Mouse (Mus musculus) liver, adult 2 months (tissue): ENCODE data around the gene Map1b. TPM values are rescaled to one million over a fixed set of nuclear protein-coding genes. Genes with fewer than 3 reads are reported as not detected.
A peak's percentile ranks its signal among the peaks of the same experiment; 100 is the strongest.

Experiments
- DNase-seq: peaks from one replicate; pipeline ENCODE4 v3.0.0-alpha.2; 2011; ENCODE audit warnings: low read depth, low spot score; ENCODE audit errors: extremely low read depth
- H3K27ac ChIP-seq: fragments of 200-500 bp; replicated peaks from 2 replicates; pipeline ENCODE4 v1.5.1; 2012; ENCODE audit warnings: low read depth, mild to moderate bottlenecking, control low read depth, inconsistent platforms, low read length; ENCODE audit not compliant: insufficient read depth
- H3K27me3 ChIP-seq: fragments of 200-500 bp; 2 replicates; pipeline ENCODE4 v1.6.1; 2012; ENCODE audit warnings: mild to moderate bottlenecking, moderate library complexity, low read length, inconsistent platforms; ENCODE audit not compliant: control insufficient read depth, insufficient read depth
- H3K36me3 ChIP-seq: fragments of 200-500 bp; 2 replicates; pipeline ENCODE4 v1.6.1; 2012; ENCODE audit warnings: low read length, inconsistent platforms; ENCODE audit not compliant: control insufficient read depth, insufficient read depth
- H3K4me1 ChIP-seq: fragments of 200-500 bp; 2 replicates; pipeline ENCODE4 v1.6.1; 2011; ENCODE audit warnings: low read length; ENCODE audit not compliant: control insufficient read depth, insufficient read depth
- H3K4me3 ChIP-seq: fragments of 200-500 bp; 2 replicates; pipeline ENCODE4 v1.5.1; 2011; ENCODE audit warnings: low read depth, mild to moderate bottlenecking, control low read depth, low read length, moderate library complexity; ENCODE audit not compliant: insufficient read depth
- H3K79me2 ChIP-seq: fragments of 200-500 bp; 2 replicates; pipeline ENCODE4 v1.6.1; 2012; ENCODE audit warnings: inconsistent platforms, mild to moderate bottlenecking, low read length, moderate library complexity; ENCODE audit not compliant: control insufficient read depth, insufficient read depth
- H3K9ac ChIP-seq: fragments of 200-500 bp; 2 replicates; pipeline ENCODE4 v1.6.1; 2012; ENCODE audit warnings: low read depth, mild to moderate bottlenecking, control low read depth, inconsistent platforms, low read length
- CTCF ChIP-seq: fragments of 200-500 bp; IDR thresholded peaks from 2 replicates; pipeline ENCODE4 v1.5.1; 2011; ENCODE audit warnings: low read depth, low read length, control low read depth
- POLR2A ChIP-seq: fragments of 200-500 bp; IDR thresholded peaks from 2 replicates; pipeline ENCODE4 v1.6.1; 2011; ENCODE audit warnings: low read length, control low read depth; ENCODE audit not compliant: insufficient read depth; ENCODE audit errors: extremely low read depth
- WGBS: fragments of 180-500 bp; shearing (Covaris S2); methylation state at CpG from one replicate; pipeline ENCODE4 v1.1.7; 2018; 5-methylcytosine and 5-hydroxymethylcytosine counted together
- polyA plus RNA-seq: library from polyadenylated mRNA; depleted of rRNA; stranded (reverse); fragments of >200 nt; gene quantifications from 2 replicates; pipeline ENCODE4 v1.2.3, GENCODE M21; 2012; rRNA removed
- total RNA-seq: library from RNA; depleted of rRNA; stranded (reverse); fragments of >200 nt; gene quantifications from 2 replicates; pipeline ENCODE4 v1.2.3, GENCODE M21; 2014; rRNA removed

The Map1b gene
- total and polyA plus RNA-seq, 2 experiments: 0.09 to 0.18 TPM

DNA sequence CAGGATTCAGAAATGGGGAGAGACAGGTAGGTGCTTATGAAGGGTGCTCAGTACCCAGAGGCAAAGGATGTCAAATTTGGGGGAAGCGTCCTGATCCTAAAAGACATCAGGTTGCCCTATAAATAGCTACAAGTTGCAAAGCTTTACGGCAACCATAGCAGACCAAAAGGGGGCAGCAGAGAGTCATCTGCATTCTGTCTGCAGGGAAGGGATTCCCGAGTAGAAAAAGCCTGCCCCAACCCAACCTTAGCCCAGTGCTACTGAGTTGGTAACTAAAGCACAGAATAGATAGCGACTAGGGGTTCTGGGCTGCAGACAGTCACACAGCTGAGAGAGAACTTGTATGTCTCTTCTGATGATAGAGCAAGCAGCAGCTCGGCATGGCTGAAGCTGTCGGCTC, 140.8 kb downstream of the Map1b start:
- H3K36me3 ChIP-seq: peaks cover 9% of the 10 kb centered on the region
- DNase-seq: peak; percentile 34
- no peaks in the 10 kb centered on the region for H3K79me2 ChIP-seq
- no peaks in the 10 kb centered on the region for H3K4me1 ChIP-seq
- TF ChIP-seq CTCF: peak; percentile 52; the same call in 1 of the 2 replicates
- TF ChIP-seq POLR2A: no peak
- no peak overlapping the region for H3K9ac ChIP-seq
- no peak overlapping the region for H3K4me3 ChIP-seq
- no peak overlapping the region for H3K27ac ChIP-seq
- WGBS: 49% methylated on average over 6 of the region's 6 CpGs
- no peaks in the 10 kb centered on the region for H3K27me3 ChIP-seq

DNA sequence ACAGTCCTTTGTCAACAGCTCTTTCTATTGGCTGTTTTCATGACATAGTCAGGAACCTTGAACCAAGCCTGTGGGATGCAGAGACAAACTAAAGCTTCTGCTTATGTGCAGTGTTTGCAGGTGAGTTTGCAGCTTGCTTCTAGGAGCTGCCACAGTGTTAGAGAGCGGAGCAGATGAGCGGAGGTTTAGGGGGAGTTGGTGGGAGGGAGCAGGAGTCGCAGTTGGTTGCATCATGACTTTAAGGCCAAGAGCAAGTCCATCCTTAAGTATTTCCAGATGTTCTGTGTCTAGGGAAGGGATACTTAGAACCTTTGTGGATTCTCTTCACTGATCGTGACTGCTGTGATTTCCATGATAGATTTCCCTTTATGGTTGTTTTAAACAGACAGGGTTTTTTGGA, 142.1 kb downstream of the Map1b start:
- Histone ChIP-seq H3K27me3 (no peaks in the 10 kb centered on the region), H3K4me1 (no peaks in the 10 kb centered on the region), H3K4me3 (no peak overlapping the region), H3K9ac (no peak overlapping the region), H3K27ac (no peak overlapping the region), H3K36me3 (peaks cover 3% of the 10 kb centered on the region; the same call in 1 of the 2 replicates), H3K79me2 (no peaks in the 10 kb centered on the region)
- TF ChIP-seq POLR2A (no peak), CTCF (no peak)
- WGBS: 97% methylated on average over 4 of the region's 4 CpGs
- DNase-seq: no peak

DNA sequence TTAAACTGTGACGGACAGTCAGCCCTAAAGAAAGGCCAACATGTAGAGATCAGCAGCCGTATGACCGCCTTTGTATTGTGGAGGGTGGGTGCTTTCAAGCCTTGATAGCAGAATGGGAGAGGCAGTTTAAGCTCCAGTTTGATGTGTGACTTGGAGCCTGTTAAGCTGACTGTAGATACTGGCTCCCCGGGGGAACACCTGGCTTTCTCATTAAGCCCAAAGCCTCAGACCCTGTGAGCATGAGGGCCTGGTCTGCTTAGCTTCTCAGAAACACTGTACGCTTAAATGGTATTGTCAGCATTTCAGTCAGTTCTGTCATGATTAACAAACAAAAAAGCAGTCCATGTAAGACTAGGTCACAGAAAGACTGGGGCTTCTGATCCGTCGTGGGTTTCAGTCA, 142.7 kb downstream of the Map1b start:
- H3K27ac ChIP-seq: no peak overlapping the region
- DNase-seq: no peak
- TF ChIP-seq POLR2A: no peak
- no peak for TF ChIP-seq CTCF
- H3K4me1 ChIP-seq: no peaks in the 10 kb centered on the region
- H3K4me3 ChIP-seq: no peak overlapping the region
- no peaks in the 10 kb centered on the region for H3K27me3 ChIP-seq
- H3K9ac ChIP-seq: no peak overlapping the region
- WGBS: 87% methylated on average over 7 of the region's 7 CpGs
- no peaks in the 10 kb centered on the region for H3K79me2 ChIP-seq
- peaks cover 3% of the 10 kb centered on the region; the same call in 1 of the 2 replicates for H3K36me3 ChIP-seq

Other genes with a start within 250 kb of the Map1b start
- 30.3 and 35.6 TPM in 2 replicates for gene Ptcd2, start 171.8 kb downstream of the Map1b start, total RNA-seq
- gene Ptcd2, start 171.8 kb downstream of the Map1b start, polyA plus RNA-seq: 16.4 and 17.4 TPM in 2 replicates
- gene Mrps27, start 171.8 kb downstream of the Map1b start, total RNA-seq: 19.3 and 19.8 TPM in 2 replicates
- 15.9 and 24.1 TPM in 2 replicates for gene Mrps27, start 171.8 kb downstream of the Map1b start, polyA plus RNA-seq